Mouse (Mus musculus) midbrain, postnatal 0 days (tissue): Measurements from ENCODE around the gene Bzw2. TPM values are rescaled to one million over a fixed set of nuclear protein-coding genes. Genes with fewer than 3 reads are reported as not detected.

Experiments used
- ATAC-seq: fragments of 200-750 bp; cut with Nextera tagmentation; 2 replicates; pipeline ENCODE4 v1.8.0; 2017; ENCODE audit warnings: moderate number of reproducible peaks, mild to moderate bottlenecking, moderate TSS enrichment, moderate library complexity; ENCODE audit not compliant: low FRiP score
- DNase-seq: peaks from one replicate; pipeline ENCODE4 v3.0.0-alpha.2; 2015; ENCODE audit warnings: low spot score
- H3K27ac ChIP-seq: fragments of 300-500 bp; sonication (generic); 2 replicates; pipeline ENCODE4 v1.5.1; 2014; ENCODE audit warnings: low read depth, mild to moderate bottlenecking, low read length, mixed read lengths
- H3K27me3 ChIP-seq: fragments of 300-500 bp; sonication (generic); 2 replicates; pipeline ENCODE4 v1.6.1; 2014; ENCODE audit warnings: low read length, control low read depth, mixed read lengths; ENCODE audit not compliant: insufficient read depth
- H3K36me3 ChIP-seq: fragments of 300-500 bp; sonication (generic); 2 replicates; pipeline ENCODE4 v1.6.1; 2014; ENCODE audit warnings: low read length, control low read depth, mixed read lengths; ENCODE audit not compliant: insufficient read depth
- H3K4me1 ChIP-seq: fragments of 300-500 bp; sonication (generic); 2 replicates; pipeline ENCODE4 v1.6.1; 2014; ENCODE audit warnings: mild to moderate bottlenecking, control low read depth, antibody characterized with exemption, low read length, mixed read lengths; ENCODE audit not compliant: insufficient read depth
- H3K4me2 ChIP-seq: fragments of 300-500 bp; sonication (generic); 2 replicates; pipeline ENCODE4 v1.6.1; 2014; ENCODE audit warnings: low read depth, mild to moderate bottlenecking, low read length, mixed read lengths; ENCODE audit not compliant: poor library complexity, severe bottlenecking
- H3K4me3 ChIP-seq: fragments of 300-500 bp; sonication (generic); 2 replicates; pipeline ENCODE4 v1.5.1; 2014; ENCODE audit warnings: low read depth, mild to moderate bottlenecking, low read length, moderate library complexity
- H3K9ac ChIP-seq: fragments of 300-500 bp; sonication (generic); replicated peaks from 2 replicates; pipeline ENCODE4 v1.6.1; 2014; ENCODE audit warnings: mild to moderate bottlenecking, low read length, moderate library complexity, mixed read lengths; ENCODE audit not compliant: poor library complexity, severe bottlenecking
- H3K9me3 ChIP-seq: fragments of 300-500 bp; sonication (generic); 2 replicates; pipeline ENCODE4 v1.6.1; 2016; ENCODE audit warnings: low read length, control low read depth
- CTCF ChIP-seq: IDR thresholded peaks from 2 replicates; pipeline ENCODE4 v1.5.1; 2016; ENCODE audit warnings: antibody characterized with exemption, mild to moderate bottlenecking
- WGBS: fragments of 180-500 bp; shearing (Covaris S2); extraction: QIAGEN DNeasy Blood & Tissue Kit; methylation state at CpG from one replicate; pipeline ENCODE4 v1.1.7; 2014; 5-methylcytosine and 5-hydroxymethylcytosine counted together
- polyA plus RNA-seq: library from polyadenylated mRNA; unstranded; fragments of >200 nt; fragmentation: Nextera tagmentation; extraction: Ambion mirVana; gene quantifications from 2 replicates; pipeline ENCODE4 v1.2.1, GENCODE M21; 2015
- total RNA-seq: library from RNA; depleted of rRNA; stranded (reverse); fragments of >200 nt; gene quantifications from 2 replicates; pipeline ENCODE4 v1.2.3, GENCODE M21; 2014

Bzw2 gene
- total and polyA plus RNA-seq, 2 experiments from 2014 or later = 213 to 301 TPM

- Histone ChIP-seq H3K27me3 (no peaks in the 10 kb centered on the region), H3K27ac (no peak overlapping the region), H3K36me3 (peaks cover 60% of the 10 kb centered on the region), H3K4me2 (no peak overlapping the region), H3K4me3 (no peak overlapping the region), H3K9me3 (no peaks in the 10 kb centered on the region), H3K4me1 (no peaks in the 10 kb centered on the region), H3K9ac (no peak overlapping the region)
- ATAC-seq = no peak
- no peak for TF ChIP-seq CTCF
- 90% methylated on average over 3 of the region's 3 CpGs for WGBS
- DNase-seq = no peak
Measured at GRCm38 (mm10) chr12:36112081-36112480, 45.8 kb downstream of the Bzw2 start.

GRCm38 (mm10) chr12:36111110-36111509 lies 46.8 kb downstream of the Bzw2 start:
- H3K9ac ChIP-seq = no peak overlapping the region
- H3K27me3 ChIP-seq = no peaks in the 10 kb centered on the region
- H3K4me3 ChIP-seq = no peak overlapping the region
- no peak for TF ChIP-seq CTCF
- 97% methylated on average over 5 of the region's 5 CpGs for WGBS
- ATAC-seq (no peak), DNase-seq (no peak)
- no peak overlapping the region for H3K27ac ChIP-seq
- no peak overlapping the region for H3K4me2 ChIP-seq
- peaks cover 56% of the 10 kb centered on the region for H3K36me3 ChIP-seq
- H3K4me1 ChIP-seq = no peaks in the 10 kb centered on the region
- no peaks in the 10 kb centered on the region for H3K9me3 ChIP-seq

- no peak for TF ChIP-seq CTCF
- Histone ChIP-seq H3K9ac (no peak overlapping the region), H3K27me3 (no peaks in the 10 kb centered on the region), H3K9me3 (no peaks in the 10 kb centered on the region), H3K4me3 (no peak overlapping the region), H3K4me2 (no peak overlapping the region), H3K27ac (no peak overlapping the region), H3K4me1 (no peaks in the 10 kb centered on the region), H3K36me3 (peaks cover 53% of the 10 kb centered on the region)
- DNase-seq (no peak), ATAC-seq (no peak)
- WGBS = 87% methylated on average over 5 of the region's 5 CpGs
Measured at GRCm38 (mm10) chr12:36110457-36110856, 47.4 kb downstream of the Bzw2 start.

- Histone ChIP-seq H3K4me2 (no peak overlapping the region), H3K36me3 (peaks cover 53% of the 10 kb centered on the region), H3K27ac (no peak overlapping the region), H3K4me3 (no peak overlapping the region), H3K4me1 (no peaks in the 10 kb centered on the region), H3K27me3 (no peaks in the 10 kb centered on the region), H3K9me3 (no peaks in the 10 kb centered on the region), H3K9ac (no peak overlapping the region)
- peak; percentile 55 for DNase-seq
- 95% methylated on average over 5 of the region's 5 CpGs for WGBS
- TF ChIP-seq CTCF = peak; percentile 63
- ATAC-seq = no peak
Measured at GRCm38 (mm10) chr12:36108442-36108841, 49.4 kb downstream of the Bzw2 start.

GRCm38 (mm10) chr12:36103592-36103910 lies 54.3 kb downstream of the Bzw2 start:
- no peak for TF ChIP-seq CTCF
- H3K27me3 ChIP-seq = no peaks in the 10 kb centered on the region
- H3K4me3 ChIP-seq = no peak overlapping the region
- no peak overlapping the region for H3K27ac ChIP-seq
- H3K36me3 ChIP-seq = peaks cover 30% of the 10 kb centered on the region
- no peak for DNase-seq
- 80% methylated on average over 4 of the region's 4 CpGs for WGBS
- no peak overlapping the region for H3K4me2 ChIP-seq
- H3K9ac ChIP-seq = no peak overlapping the region
- no peaks in the 10 kb centered on the region for H3K9me3 ChIP-seq
- peak; percentile 27; the same call in 1 of the 2 replicates for ATAC-seq
- H3K4me1 ChIP-seq = no peaks in the 10 kb centered on the region

GRCm38 (mm10) chr12:36102733-36103591 lies 54.9 kb downstream of the Bzw2 start:
- ATAC-seq (peak; percentile 80), DNase-seq (peak; percentile 71)
- Histone ChIP-seq H3K27ac (no peak overlapping the region), H3K4me3 (no peak overlapping the region), H3K36me3 (peaks cover 24% of the 10 kb centered on the region), H3K4me2 (no peak overlapping the region), H3K9ac (no peak overlapping the region), H3K4me1 (no peaks in the 10 kb centered on the region), H3K27me3 (no peaks in the 10 kb centered on the region), H3K9me3 (no peaks in the 10 kb centered on the region)
- TF ChIP-seq CTCF = no peak
- 73% methylated on average over 8 of the region's 8 CpGs for WGBS
